ENCODE assay signal across 24 mouse cellular contexts in genomic region chr5:48942378-48943088, GRCm38 (mm10).
DNase-seq lines count a peak whose midpoint lies in the region; ATAC-seq and TF ChIP-seq lines count a peak whose summit lies in the region.
"Had no signal": no experiment of that assay in that cellular context is flagged by ENCODE, and none has a peak within 500 bp of the region (broad histone marks: within the 10 kb centered on the region; RNA-seq: fewer than 3 reads in every experiment).

No protein-coding gene starts in this region.

- H3K36me3 ChIP-seq in forebrain, embryonic 14.5 days (ENCODE audit: control insufficient read depth, insufficient read depth, low read length): no peaks in the 10 kb centered on the region
- H3K36me3 ChIP-seq in forebrain, embryonic 10.5 days (replicated peaks): no peaks in the 10 kb centered on the region
- no peaks in the 10 kb centered on the region for H3K36me3 ChIP-seq in hindbrain, postnatal 0 days (ENCODE audit: insufficient read depth, low read length)
- H3K36me3 ChIP-seq in hindbrain, embryonic 13.5 days: no peaks in the 10 kb centered on the region
- H3K36me3 ChIP-seq: embryonic facial prominence, embryonic 12.5 days; embryonic facial prominence, embryonic 15.5 days; G1E; hindbrain, embryonic 10.5 days had no signal

- DNase-seq in forebrain, embryonic 14.5 days (ENCODE audit: low spot score): peak; percentile 46
- no peak for DNase-seq in forebrain, embryonic 10.5 days (ENCODE audit: extremely low spot score, low spot score)
- peak; percentile 6 for DNase-seq in hindbrain, postnatal 0 days (ENCODE audit: low spot score)
- DNase-seq in adrenal gland, adult 8-10 months: no peak
- no peak for DNase-seq in cerebellum, adult 2 months
- DNase-seq: adrenal gland, postnatal 14 days; B cell, adult 2 months; cerebellum, adult 11-12 months; cerebellum, adult 9-10 months; cerebellum, postnatal 14 days; gastrocnemius, adult 2 months; gastrocnemius, postnatal 14 days; heart, adult 11 months; kidney, adult 2 months had no signal

- 56% methylated on average over 2 of the region's 2 CpGs for WGBS in forebrain, embryonic 14.5 days
- 89% methylated on average over 2 of the region's 2 CpGs for WGBS in forebrain, embryonic 10.5 days
- 82% methylated on average over 2 of the region's 2 CpGs for WGBS in hindbrain, postnatal 0 days
- 90% methylated on average over 2 of the region's 2 CpGs for WGBS in hindbrain, embryonic 13.5 days
- WGBS in cerebellum, adult 2 months: 89% methylated on average over 2 of the region's 2 CpGs

- no peak for TF ChIP-seq CTCF in hindbrain, postnatal 0 days (IDR thresholded peaks at IDR 0.05; ENCODE audit: low read depth)
- TF ChIP-seq CTCF in cerebellum, adult 2 months (IDR thresholded peaks at IDR 0.05; ENCODE audit: borderline replicate concordance, insufficient read depth, low read depth, low read length): no peak

- H3K9ac ChIP-seq in forebrain, embryonic 14.5 days (ENCODE audit: low read length): no peak overlapping the region
- H3K9ac ChIP-seq in hindbrain, postnatal 0 days (replicated peaks; ENCODE audit: low read length): no peak overlapping the region
- H3K9ac ChIP-seq in hindbrain, embryonic 13.5 days: no peak overlapping the region
- H3K9ac ChIP-seq: embryonic facial prominence, embryonic 12.5 days; embryonic facial prominence, embryonic 15.5 days; hindbrain, embryonic 14.5 days had no signal

- no peaks in the 10 kb centered on the region for H3K27me3 ChIP-seq in forebrain, embryonic 14.5 days (replicated peaks; ENCODE audit: control insufficient read depth, insufficient read depth, low read length)
- H3K27me3 ChIP-seq in forebrain, embryonic 10.5 days (ENCODE audit: poor library complexity, severe bottlenecking): no peaks in the 10 kb centered on the region
- H3K27me3 ChIP-seq in hindbrain, postnatal 0 days (ENCODE audit: insufficient read depth, low read length): no peaks in the 10 kb centered on the region
- H3K27me3 ChIP-seq in hindbrain, embryonic 13.5 days: no peaks in the 10 kb centered on the region
- H3K27me3 ChIP-seq in cerebellum, adult 2 months (ENCODE audit: control insufficient read depth, insufficient read depth, low read length): no peaks in the 10 kb centered on the region
- H3K27me3 ChIP-seq: CH12.LX; embryonic facial prominence, embryonic 12.5 days; embryonic facial prominence, embryonic 15.5 days had no signal

- no peak overlapping the region for H3K4me2 ChIP-seq in forebrain, embryonic 14.5 days (ENCODE audit: low read length)
- no peak overlapping the region for H3K4me2 ChIP-seq in hindbrain, postnatal 0 days (ENCODE audit: low read depth, low read length)
- no peak overlapping the region for H3K4me2 ChIP-seq in hindbrain, embryonic 13.5 days
- H3K4me2 ChIP-seq: embryonic facial prominence, embryonic 12.5 days; embryonic facial prominence, embryonic 15.5 days; heart, embryonic 11.5 days; hindbrain, embryonic 14.5 days had no signal

- TF ChIP-seq POLR2A in cerebellum, adult 2 months (IDR thresholded peaks at IDR 0.05; ENCODE audit: borderline replicate concordance, insufficient read depth, low read length): no peak

- no peak overlapping the region for H3K4me3 ChIP-seq in forebrain, embryonic 14.5 days (ENCODE audit: low read depth, low read length)
- H3K4me3 ChIP-seq in forebrain, embryonic 10.5 days: no peak overlapping the region
- H3K4me3 ChIP-seq in hindbrain, postnatal 0 days (ENCODE audit: low read length): no peak overlapping the region
- H3K4me3 ChIP-seq in hindbrain, embryonic 13.5 days: no peak overlapping the region
- H3K4me3 ChIP-seq in cerebellum, adult 2 months (replicated peaks; ENCODE audit: insufficient read depth, low read depth, low read length): no peak overlapping the region
- H3K4me3 ChIP-seq: embryonic facial prominence, embryonic 12.5 days; embryonic facial prominence, embryonic 15.5 days; gastrocnemius, adult 2 months; hindbrain, embryonic 10.5 days had no signal

- ATAC-seq in forebrain, embryonic 14.5 days: peak; percentile 72
- no peak for ATAC-seq in hindbrain, postnatal 0 days
- ATAC-seq in hindbrain, embryonic 13.5 days (ENCODE audit: low FRiP score): no peak
- ATAC-seq in hematopoietic stem cell, adult 5-6 weeks (replicated peaks in 1 of 2; ENCODE audit: insufficient read depth in 1 of 2, low FRiP score in 2 of 2, low TSS enrichment in 1 of 2, low read depth in 1 of 2, poor library complexity in 2 of 2, severe bottlenecking in 2 of 2): peak; percentile 39 to 49; a peak in 1 of 4 replicates
- ATAC-seq: intestine, postnatal 0 days had no signal

- H3K9me3 ChIP-seq in forebrain, embryonic 14.5 days (replicated peaks; ENCODE audit: control insufficient read depth, low read length): no peaks in the 10 kb centered on the region
- no peaks in the 10 kb centered on the region for H3K9me3 ChIP-seq in forebrain, embryonic 10.5 days
- no peaks in the 10 kb centered on the region for H3K9me3 ChIP-seq in hindbrain, postnatal 0 days (ENCODE audit: low read length)
- H3K9me3 ChIP-seq in hindbrain, embryonic 13.5 days: no peaks in the 10 kb centered on the region
- H3K9me3 ChIP-seq: embryonic facial prominence, embryonic 12.5 days; embryonic facial prominence, embryonic 15.5 days; G1E; hindbrain, embryonic 10.5 days had no signal

- no peak overlapping the region for H3K27ac ChIP-seq in forebrain, embryonic 14.5 days (ENCODE audit: low read depth, low read length)
- H3K27ac ChIP-seq in forebrain, embryonic 10.5 days: no peak overlapping the region
- no peak overlapping the region for H3K27ac ChIP-seq in hindbrain, postnatal 0 days
- H3K27ac ChIP-seq in hindbrain, embryonic 13.5 days: no peak overlapping the region
- H3K27ac ChIP-seq in cerebellum, adult 2 months (ENCODE audit: insufficient read depth, low read length): no peak overlapping the region
- H3K27ac ChIP-seq: embryonic facial prominence, embryonic 12.5 days; embryonic facial prominence, embryonic 15.5 days; gastrocnemius, adult 2 months; hindbrain, embryonic 10.5 days; hindbrain, embryonic 14.5 days had no signal

- no peaks in the 10 kb centered on the region for H3K4me1 ChIP-seq in forebrain, embryonic 14.5 days (ENCODE audit: control insufficient read depth, insufficient read depth, low read length)
- no peaks in the 10 kb centered on the region for H3K4me1 ChIP-seq in forebrain, embryonic 10.5 days
- no peaks in the 10 kb centered on the region for H3K4me1 ChIP-seq in hindbrain, postnatal 0 days (ENCODE audit: insufficient read depth, low read length)
- no peaks in the 10 kb centered on the region for H3K4me1 ChIP-seq in hindbrain, embryonic 13.5 days (replicated peaks)
- no peaks in the 10 kb centered on the region for H3K4me1 ChIP-seq in cerebellum, adult 2 months (ENCODE audit: control insufficient read depth, insufficient read depth, low read length)
- H3K4me1 ChIP-seq: embryonic facial prominence, embryonic 12.5 days; embryonic facial prominence, embryonic 15.5 days; hindbrain, embryonic 10.5 days had no signal

Comparison
In these comparisons a context has a peak if more than half of its experiments do, and no peak if none do; other contexts are left out.
1. DNase-seq: peak in forebrain, embryonic 14.5 days (single experiment) and hindbrain, postnatal 0 days (single experiment); none in forebrain, embryonic 10.5 days (single experiment), adrenal gland, adult 8-10 months (single experiment) and cerebellum, adult 2 months (0 of 2).
2. ATAC-seq: peak in forebrain, embryonic 14.5 days (single experiment) and hematopoietic stem cell, adult 5-6 weeks (2 of 2); none in hindbrain, postnatal 0 days (single experiment) and hindbrain, embryonic 13.5 days (single experiment).